In genomic region chr11:59793390-59793789, GRCm38 (mm10) we compare ENCODE assay signal across 36 mouse cellular contexts.
"Had no signal": no experiment of that assay in that cellular context is flagged by ENCODE, and none has a peak within 500 bp of the region (broad histone marks: within the 10 kb centered on the region; RNA-seq: fewer than 3 reads in every experiment).

No protein-coding gene starts in this region.

- DNase-seq: heart, adult 18-20 months; heart, adult 2 months; heart, postnatal 10 days; heart, postnatal 14 days; heart, postnatal 36 days; heart, postnatal 4 days; kidney, adult 11 months; kidney, adult 18-20 months; kidney, adult 2 months; kidney, adult 8-10 months; kidney, adult 9 months; kidney, postnatal 10 days; kidney, postnatal 14 days; kidney, postnatal 25 days; kidney, postnatal 36 days; kidney, postnatal 4 days; layer of hippocampus, adult 9-11 months had no signal

- H3K9ac ChIP-seq: heart, embryonic 12.5 days; heart, embryonic 13.5 days; heart, embryonic 15.5 days; hindbrain, embryonic 12.5 days; hindbrain, embryonic 13.5 days; hindbrain, embryonic 14.5 days; hindbrain, embryonic 15.5 days; intestine, embryonic 15.5 days; kidney, embryonic 15.5 days had no signal

- H3K9me3 ChIP-seq: heart, embryonic 10.5 days; heart, embryonic 12.5 days; heart, embryonic 13.5 days; heart, embryonic 15.5 days; hindbrain, embryonic 10.5 days; hindbrain, embryonic 12.5 days; hindbrain, embryonic 13.5 days; hindbrain, embryonic 15.5 days; intestine, embryonic 15.5 days; kidney, embryonic 15.5 days had no signal

- H3K27ac ChIP-seq: heart, adult 2 months; heart, embryonic 10.5 days; heart, embryonic 13.5 days; heart, embryonic 15.5 days; hindbrain, embryonic 10.5 days; hindbrain, embryonic 12.5 days; hindbrain, embryonic 13.5 days; hindbrain, embryonic 14.5 days; hindbrain, embryonic 15.5 days; hindbrain, postnatal 0 days; intestine, embryonic 15.5 days; kidney, embryonic 15.5 days; kidney, postnatal 0 days; layer of hippocampus, adult 2 months had no signal

- H3K27me3 ChIP-seq: heart, embryonic 12.5 days; heart, embryonic 13.5 days; heart, embryonic 15.5 days; hindbrain, embryonic 12.5 days; hindbrain, embryonic 15.5 days; intestine, embryonic 15.5 days; kidney, embryonic 15.5 days had no signal

- H3K4me3 ChIP-seq: heart, adult 2 months; heart, embryonic 10.5 days; heart, embryonic 12.5 days; heart, embryonic 13.5 days; heart, embryonic 15.5 days; hindbrain, embryonic 10.5 days; hindbrain, embryonic 12.5 days; hindbrain, embryonic 13.5 days; hindbrain, embryonic 15.5 days; intestine, embryonic 15.5 days; kidney, embryonic 15.5 days; layer of hippocampus, adult 2 months had no signal

- H3K4me1 ChIP-seq: heart, embryonic 10.5 days; heart, embryonic 12.5 days; heart, embryonic 13.5 days; heart, embryonic 15.5 days; hindbrain, embryonic 10.5 days; hindbrain, embryonic 12.5 days; hindbrain, embryonic 13.5 days; hindbrain, embryonic 15.5 days; kidney, embryonic 15.5 days had no signal

- H3K4me2 ChIP-seq: heart, embryonic 11.5 days; heart, embryonic 12.5 days; heart, embryonic 13.5 days; heart, embryonic 15.5 days; hindbrain, embryonic 12.5 days; hindbrain, embryonic 13.5 days; hindbrain, embryonic 14.5 days; hindbrain, embryonic 15.5 days; intestine, embryonic 15.5 days; kidney, embryonic 15.5 days had no signal

- ATAC-seq: hindbrain, embryonic 16.5 days; hindbrain, postnatal 0 days; inflammation-experienced regulatory T-cells, adult 6 months; intestine, embryonic 15.5 days; intestine, embryonic 16.5 days; intestine, postnatal 0 days had no signal
